Mouse (Mus musculus) bone marrow, adult 2 months (tissue): ENCODE data around the gene Ehmt1. TPM values are rescaled to one million over a fixed set of nuclear protein-coding genes. Genes with fewer than 3 reads are reported as not detected.
"Not testable (repeated sequence)": the region's sequence is repeated elsewhere in the genome, so short reads cannot be mapped to it uniquely, and the experiment has no call there.

Source experiments
- H3K27ac ChIP-seq: fragments of 200-500 bp; 2 replicates; pipeline ENCODE4 v1.5.1; 2012; ENCODE audit warnings: low read depth, mild to moderate bottlenecking, control low read depth, inconsistent platforms, low read length; ENCODE audit not compliant: control insufficient read depth, poor library complexity, insufficient read depth
- H3K4me1 ChIP-seq: fragments of 200-500 bp; 2 replicates; pipeline ENCODE4 v1.6.1; 2011; ENCODE audit warnings: low read length; ENCODE audit not compliant: control insufficient read depth, insufficient read depth
- H3K4me3 ChIP-seq: fragments of 200-500 bp; replicated peaks from 2 replicates; pipeline ENCODE3; 2011; ENCODE audit warnings: mild to moderate bottlenecking, low read depth, low read length, control low read depth; ENCODE audit not compliant: control insufficient read depth
- CTCF ChIP-seq: fragments of 200-500 bp; IDR thresholded peaks from 2 replicates; pipeline ENCODE4 v1.5.1; 2011; ENCODE audit warnings: low read length, control low read depth; ENCODE audit not compliant: control insufficient read depth, insufficient read depth
- POLR2A ChIP-seq: fragments of 200-500 bp; IDR thresholded peaks from 2 replicates; pipeline ENCODE4 v1.6.1; 2011; ENCODE audit warnings: low read depth, mild to moderate bottlenecking, control low read depth, low read length, borderline replicate concordance; ENCODE audit not compliant: control insufficient read depth
- WGBS: fragments of 180-500 bp; shearing (Covaris S2); methylation state at CpG from one replicate; pipeline ENCODE4 v1.1.7; 2018; 5-methylcytosine and 5-hydroxymethylcytosine counted together
- polyA plus RNA-seq: library from polyadenylated mRNA; stranded (reverse); fragments of >200 nt; gene quantifications from 2 replicates; pipeline ENCODE4 v1.2.4, GENCODE M21; 2011; ENCODE audit warnings: low replicate concordance; ENCODE audit not compliant: missing spikeins, insufficient read depth, insufficient read length

Gene Ehmt1
- polyA plus RNA-seq = 18.0 and 31.3 TPM in 2 replicates

- no peaks in the 10 kb centered on the region for H3K4me1 ChIP-seq
- H3K4me3 ChIP-seq = peak within 1 kb of the TSS; percentile 93
- WGBS = under 1% methylated on average over 112 of the region's 112 CpGs
- TF ChIP-seq CTCF (no peak), POLR2A (peak; percentile 54; the same call in 1 of the 2 replicates)
- H3K27ac ChIP-seq = peak within 1 kb of the TSS; percentile 86
These were observed at the start of gene Ehmt1 for GRCm38 (mm10) chr2:24918930-24919838. Gene Ehmt1 (minus strand): TSS chr2:24919614.

DNA sequence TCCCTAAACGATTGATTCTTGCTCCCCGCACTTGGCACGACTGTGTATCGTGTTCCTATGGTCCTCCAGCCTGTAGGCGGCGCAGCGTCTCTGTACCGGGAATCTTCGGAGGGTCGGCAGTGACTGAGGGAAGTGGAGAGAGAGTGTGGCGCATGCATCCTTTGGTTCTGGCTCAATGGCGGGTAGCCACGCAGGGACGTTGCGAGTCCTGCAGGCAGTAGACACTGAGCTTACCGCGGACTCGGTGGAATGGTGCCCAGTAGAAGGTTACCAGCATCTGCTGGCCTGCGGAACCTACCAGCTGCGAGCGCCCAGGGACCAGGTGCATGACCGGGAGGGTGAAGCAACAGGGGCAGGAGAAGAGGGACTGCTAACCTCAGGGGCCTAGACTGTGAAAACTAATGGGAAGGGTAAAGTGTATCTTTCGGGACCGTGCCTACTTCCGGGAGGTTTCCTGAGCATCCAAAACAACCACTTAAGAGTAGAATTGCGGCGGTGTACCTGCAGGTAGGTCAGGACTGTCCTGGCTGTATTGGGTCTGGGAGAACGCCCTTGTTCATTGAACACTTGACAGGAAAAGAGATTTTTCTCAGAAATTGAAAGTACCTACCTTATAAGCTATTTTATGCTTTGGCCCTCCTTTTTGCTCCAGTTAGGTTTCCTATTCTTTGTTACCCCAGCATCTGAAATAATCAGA is 43.0 kb upstream of the Ehmt1 start, which contains the start of gene Dph7:
Dph7 (plus strand) TSS at position 97 of the 697 bp plus-strand sequence.
- 0 out of 2 replicates have a peak within 1 kb of the TSS, but pooled peaks have one; percentile 0 for H3K27ac ChIP-seq
- TF ChIP-seq CTCF = peak; percentile 93
- peak; percentile 81; the same call in 1 of the 2 replicates for TF ChIP-seq POLR2A
- WGBS = under 1% methylated on average over 28 of the region's 28 CpGs

GRCm38 (mm10) chr2:24960910-24961309 is 41.5 kb upstream of the Ehmt1 start:
- H3K4me3 ChIP-seq = no peak overlapping the region
- H3K4me1 ChIP-seq = no peaks in the 10 kb centered on the region
- TF ChIP-seq POLR2A (no peak), CTCF (peak; percentile 64)
- no peak overlapping the region for H3K27ac ChIP-seq
- WGBS = 56% methylated on average over 3 of the region's 3 CpGs

More for the DNA sequence above, 43.0 kb upstream of the Ehmt1 start, which contains the start of gene Dph7:
- Histone ChIP-seq H3K4me3 (peak within 1 kb of the TSS; percentile 87), H3K4me1 (no peaks in the 10 kb centered on the region)

DNA sequence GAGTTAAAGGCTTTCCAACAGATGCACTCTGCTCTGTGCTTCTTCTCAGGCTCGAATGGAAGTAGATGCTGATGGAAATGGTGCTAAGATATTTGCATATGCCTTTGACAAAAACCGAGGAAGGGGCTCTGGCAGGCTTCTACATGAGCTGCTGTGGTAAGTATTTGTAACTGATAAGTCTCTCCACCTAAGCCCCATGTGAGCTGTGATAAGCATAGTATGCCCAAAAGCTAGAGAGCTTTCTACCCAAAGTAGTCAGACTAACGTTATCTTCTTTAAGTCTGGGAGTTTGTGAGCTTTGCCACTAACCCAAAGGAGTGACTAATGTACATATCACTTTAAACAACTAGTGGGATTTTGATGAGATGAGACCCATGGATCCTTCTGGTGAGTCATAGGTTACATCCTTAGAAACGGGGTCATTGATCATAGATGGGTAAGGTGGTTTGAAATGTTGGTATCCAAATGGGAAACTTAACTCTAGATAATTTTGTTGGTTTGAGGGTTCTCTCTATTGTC is 33.2 kb upstream of the Ehmt1 start:
- H3K4me1 ChIP-seq = no peaks in the 10 kb centered on the region; the same call in 1 of the 2 replicates

GRCm38 (mm10) chr2:24950189-24950535 is 30.7 kb upstream of the Ehmt1 start:
- no peaks in the 10 kb centered on the region; the same call in 1 of the 2 replicates for H3K4me1 ChIP-seq
- 0% methylated on average over 31 of the region's 31 CpGs for WGBS
- H3K4me3 ChIP-seq = peak overlapping the region; percentile 79
- peak overlapping the region; percentile 61; the same call in 1 of the 2 replicates for H3K27ac ChIP-seq
- TF ChIP-seq CTCF (no peak), POLR2A (no peak)

More for the DNA sequence above, 33.2 kb upstream of the Ehmt1 start:
- Histone ChIP-seq H3K27ac (no peak overlapping the region), H3K4me3 (no peak overlapping the region)
- TF ChIP-seq POLR2A = no peak
- no peak for TF ChIP-seq CTCF
- WGBS = 62% methylated on average over 4 of the region's 4 CpGs

DNA sequence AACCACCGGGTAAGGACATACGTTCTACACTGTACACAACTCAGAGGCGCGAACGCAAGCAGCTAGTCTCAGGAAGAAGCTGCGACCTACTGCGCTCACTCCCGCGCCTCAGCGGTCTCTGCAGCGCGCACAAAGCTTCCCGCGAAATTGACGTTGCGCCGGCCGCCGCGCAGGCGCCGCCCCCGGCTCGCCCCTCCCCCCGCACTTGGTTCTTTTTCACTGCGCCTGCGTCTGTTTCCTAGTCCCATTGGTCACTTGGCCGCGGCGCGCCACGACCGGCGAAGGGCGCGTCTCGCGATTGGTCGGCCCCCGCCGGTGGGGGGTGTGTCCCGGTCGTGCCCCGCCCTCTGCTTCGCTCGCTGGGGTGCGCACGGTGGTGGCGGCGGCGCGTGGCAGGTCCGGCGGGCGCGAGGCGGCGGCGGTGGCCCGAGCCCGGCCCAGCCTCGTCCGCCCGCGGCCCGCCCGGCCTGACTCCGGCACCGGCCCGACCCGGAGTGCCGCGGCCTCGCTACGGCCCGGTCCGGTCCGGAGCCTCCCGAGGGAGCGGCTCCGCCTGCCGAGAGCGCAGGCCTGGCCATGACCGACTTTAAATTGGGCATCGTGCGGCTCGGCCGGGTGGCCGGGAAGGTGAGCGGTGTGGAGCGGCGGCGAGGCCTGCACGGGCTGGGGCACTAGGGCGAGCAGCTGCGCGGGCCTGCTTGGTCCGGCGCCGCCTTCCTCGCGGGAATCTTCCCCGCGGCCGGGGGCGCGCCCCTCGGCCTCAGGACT is 30.2 kb upstream of the Ehmt1 start, which contains the start of gene Zmynd19:
Zmynd19 (plus strand) TSS at position 372 of the 768 bp plus-strand sequence.
- H3K27ac ChIP-seq = peak within 1 kb of the TSS; percentile 61; the same call in 1 of the 2 replicates
- H3K4me3 ChIP-seq = peak within 1 kb of the TSS; percentile 82
- under 1% methylated on average over 108 of the region's 108 CpGs for WGBS
- no peak for TF ChIP-seq CTCF
- TF ChIP-seq POLR2A = peak; percentile 60; the same call in 1 of the 2 replicates
- no peaks in the 10 kb centered on the region; the same call in 1 of the 2 replicates for H3K4me1 ChIP-seq

- H3K4me3 ChIP-seq, H3K27ac ChIP-seq, H3K4me1 ChIP-seq: not testable (repeated sequence)
- 37% methylated on average over 2 of the region's 2 CpGs for WGBS
These were observed 24.9 kb upstream of the Ehmt1 start for GRCm38 (mm10) chr2:24944304-24944703.

- TF ChIP-seq POLR2A (no peak), CTCF (no peak)
- no peak overlapping the region for H3K27ac ChIP-seq
These were observed 22.7 kb upstream of the Ehmt1 start for GRCm38 (mm10) chr2:24942092-24942491.

More at GRCm38 (mm10) chr2:24942092-24942491, 22.7 kb upstream of the Ehmt1 start:
- no peaks in the 10 kb centered on the region for H3K4me1 ChIP-seq
- no peak overlapping the region for H3K4me3 ChIP-seq
- WGBS = 62% methylated on average over 4 of the region's 4 CpGs
